Mouse (Mus musculus) limb, embryonic 12.5 days (tissue): ENCODE data around the gene Osbpl8. TPM values are rescaled to one million over a fixed set of nuclear protein-coding genes. Genes with fewer than 3 reads are reported as not detected.
"Not testable (repeated sequence)": the region's sequence is repeated elsewhere in the genome, so short reads cannot be mapped to it uniquely, and the experiment has no call there.

ENCODE experiments used
- ATAC-seq: fragments of 200-750 bp; cut with Nextera tagmentation; 2 replicates; pipeline ENCODE4 v1.8.0; 2017; ENCODE audit warnings: low read depth, moderate TSS enrichment; ENCODE audit not compliant: insufficient number of reproducible peaks, insufficient read depth, low FRiP score, low TSS enrichment
- H3K27ac ChIP-seq: fragments of 300-500 bp; sonication (generic); 2 replicates; pipeline ENCODE4 v1.5.1; 2016; ENCODE audit warnings: mild to moderate bottlenecking, moderate library complexity
- H3K27me3 ChIP-seq: fragments of 300-500 bp; sonication (generic); 2 replicates; pipeline ENCODE4 v1.6.1; 2016; ENCODE audit warnings: mild to moderate bottlenecking, moderate library complexity
- H3K36me3 ChIP-seq: fragments of 300-500 bp; sonication (generic); 2 replicates; pipeline ENCODE4 v1.6.1; 2016; ENCODE audit warnings: mild to moderate bottlenecking, moderate library complexity
- H3K4me1 ChIP-seq: fragments of 300-500 bp; sonication (generic); replicated peaks from 2 replicates; pipeline ENCODE4 v1.6.1; 2016
- H3K4me2 ChIP-seq: fragments of 300-500 bp; sonication (generic); 2 replicates; pipeline ENCODE4 v1.6.1; 2016; ENCODE audit warnings: mild to moderate bottlenecking, moderate library complexity
- H3K4me3 ChIP-seq: fragments of 300-500 bp; sonication (generic); replicated peaks from 2 replicates; pipeline ENCODE4 v1.5.1; 2016; ENCODE audit warnings: mild to moderate bottlenecking
- H3K9ac ChIP-seq: fragments of 300-500 bp; sonication (generic); replicated peaks from 2 replicates; pipeline ENCODE4 v1.6.1; 2016; ENCODE audit warnings: mild to moderate bottlenecking, moderate library complexity
- H3K9me3 ChIP-seq: fragments of 300-500 bp; sonication (generic); 2 replicates; pipeline ENCODE4 v1.6.1; 2016; ENCODE audit warnings: mild to moderate bottlenecking, moderate library complexity
- WGBS: fragments of 180-500 bp; shearing (Covaris S2); methylation state at CpG from one replicate; pipeline ENCODE4 v1.1.7; 2016; 5-methylcytosine and 5-hydroxymethylcytosine counted together
- polyA plus RNA-seq: library from polyadenylated mRNA; unstranded; fragments of >200 nt; fragmentation: Nextera tagmentation; extraction: Ambion mirVana; gene quantifications from 2 replicates; pipeline ENCODE4 v1.2.1, GENCODE M21; 2016

Osbpl8 gene
- polyA plus RNA-seq, 1 experiment from 2014 or later = 14.2 TPM

DNA sequence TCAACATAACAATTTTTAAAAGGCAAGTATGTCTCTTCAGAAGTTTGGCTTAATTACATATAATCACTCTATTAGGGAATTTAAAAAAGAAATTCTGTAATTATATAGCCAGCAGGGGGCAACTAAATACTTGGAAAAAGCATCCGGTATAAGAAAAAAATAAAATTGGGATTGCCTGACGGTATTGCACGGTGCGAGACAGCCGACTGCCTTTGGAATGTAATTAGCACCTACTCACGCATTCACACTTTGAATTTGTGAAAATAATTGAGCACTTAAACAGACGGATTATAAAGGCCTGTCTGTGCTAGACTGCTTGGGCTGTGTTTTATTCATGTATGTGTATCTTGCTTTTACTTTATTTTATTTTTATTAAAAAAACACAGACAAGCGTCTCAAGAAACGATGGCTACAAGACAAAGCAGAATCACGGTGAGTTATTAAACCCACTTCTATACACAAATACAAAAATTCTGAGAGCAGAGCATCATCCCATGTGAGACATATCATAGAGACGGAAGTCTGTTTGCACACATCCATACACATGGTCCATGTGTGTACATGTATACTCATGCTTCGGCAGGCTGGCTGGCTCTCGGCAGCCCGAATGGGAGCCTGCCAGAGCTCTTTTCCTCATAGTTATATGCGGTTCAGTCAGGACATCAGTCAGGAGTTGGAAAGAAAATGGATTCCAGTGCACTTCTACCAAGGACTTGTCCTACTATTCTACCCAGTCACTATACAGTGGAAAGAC, 34.5 kb upstream of the Osbpl8 start:
- ATAC-seq = no peak
- no peak overlapping the region for H3K27ac ChIP-seq
- no peaks in the 10 kb centered on the region for H3K27me3 ChIP-seq
- no peak overlapping the region for H3K4me3 ChIP-seq
- no peak overlapping the region for H3K9ac ChIP-seq
- no peaks in the 10 kb centered on the region for H3K9me3 ChIP-seq
- WGBS = 75% methylated on average over 15 of the region's 15 CpGs
- H3K4me1 ChIP-seq = no peaks in the 10 kb centered on the region
- no peak overlapping the region for H3K4me2 ChIP-seq
- no peaks in the 10 kb centered on the region for H3K36me3 ChIP-seq

GRCm38 (mm10) chr10:111130872-111131271, 33.7 kb upstream of the Osbpl8 start:
- Histone ChIP-seq H3K4me3 (no peak overlapping the region), H3K27ac (no peak overlapping the region), H3K4me2 (no peak overlapping the region), H3K9ac (no peak overlapping the region), H3K4me1 (no peaks in the 10 kb centered on the region), H3K9me3 (no peaks in the 10 kb centered on the region), H3K36me3 (no peaks in the 10 kb centered on the region), H3K27me3 (no peaks in the 10 kb centered on the region)
- WGBS = 71% methylated on average over 3 of the region's 3 CpGs
- no peak for ATAC-seq

- ATAC-seq = no peak
Measured at GRCm38 (mm10) chr10:111133271-111133670, 31.3 kb upstream of the Osbpl8 start.

DNA sequence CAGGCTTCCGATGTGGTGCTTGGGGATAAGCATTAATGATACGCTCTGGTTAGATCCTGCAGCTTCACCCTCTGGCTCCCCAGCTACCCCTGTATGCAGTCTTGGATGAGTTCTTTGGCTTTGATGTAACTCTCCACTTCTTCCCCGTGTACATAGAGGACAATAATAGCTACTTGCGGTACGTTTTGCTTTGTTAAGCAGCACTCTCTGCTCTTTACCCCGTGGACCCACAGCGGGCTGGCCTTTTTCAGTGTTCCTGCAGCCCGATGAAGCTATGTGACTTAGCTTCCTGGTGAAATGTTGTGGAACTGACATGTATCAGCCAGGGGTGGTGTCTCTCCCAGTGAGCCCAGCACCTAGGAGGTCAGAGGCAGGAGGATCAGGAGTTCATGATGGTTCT, 30.6 kb upstream of the Osbpl8 start:
- 88% methylated on average over 8 of the region's 8 CpGs for WGBS
- Histone ChIP-seq H3K4me3 (no peak overlapping the region), H3K9ac (no peak overlapping the region), H3K36me3 (no peaks in the 10 kb centered on the region), H3K9me3 (no peaks in the 10 kb centered on the region), H3K27me3 (no peaks in the 10 kb centered on the region), H3K4me1 (no peaks in the 10 kb centered on the region), H3K27ac (no peak overlapping the region), H3K4me2 (no peak overlapping the region)
- ATAC-seq = no peak

More at GRCm38 (mm10) chr10:111133271-111133670, 31.3 kb upstream of the Osbpl8 start:
- no peak overlapping the region for H3K4me3 ChIP-seq
- H3K9me3 ChIP-seq = no peaks in the 10 kb centered on the region
- H3K36me3 ChIP-seq = no peaks in the 10 kb centered on the region
- no peak overlapping the region for H3K27ac ChIP-seq
- no peaks in the 10 kb centered on the region for H3K27me3 ChIP-seq
- no peak overlapping the region for H3K4me2 ChIP-seq
- 91% methylated on average over 5 of the region's 5 CpGs for WGBS
- H3K4me1 ChIP-seq = no peaks in the 10 kb centered on the region
- no peak overlapping the region for H3K9ac ChIP-seq

- H3K36me3 ChIP-seq = no peaks in the 10 kb centered on the region
- WGBS = 85% methylated on average over 9 of the region's 9 CpGs
- no peak overlapping the region for H3K27ac ChIP-seq
- no peaks in the 10 kb centered on the region for H3K27me3 ChIP-seq
- H3K4me3 ChIP-seq = no peak overlapping the region
- no peak for ATAC-seq
- H3K4me2 ChIP-seq = no peak overlapping the region
- no peaks in the 10 kb centered on the region for H3K9me3 ChIP-seq
- H3K9ac ChIP-seq = no peak overlapping the region
- H3K4me1 ChIP-seq = no peaks in the 10 kb centered on the region
Measured at GRCm38 (mm10) chr10:111134412-111134957, 30.1 kb upstream of the Osbpl8 start.

GRCm38 (mm10) chr10:111136306-111136705, 28.2 kb upstream of the Osbpl8 start:
- not testable (repeated sequence) for H3K9me3 ChIP-seq, H3K27me3 ChIP-seq, H3K36me3 ChIP-seq, H3K4me1 ChIP-seq, H3K9ac ChIP-seq, H3K4me3 ChIP-seq, H3K4me2 ChIP-seq, ATAC-seq, H3K27ac ChIP-seq
- WGBS = 81% methylated on average over 5 of the region's 5 CpGs

GRCm38 (mm10) chr10:111137905-111138304, 26.6 kb upstream of the Osbpl8 start:
- WGBS = 75% methylated on average over 4 of the region's 4 CpGs
- no peak for ATAC-seq

DNA sequence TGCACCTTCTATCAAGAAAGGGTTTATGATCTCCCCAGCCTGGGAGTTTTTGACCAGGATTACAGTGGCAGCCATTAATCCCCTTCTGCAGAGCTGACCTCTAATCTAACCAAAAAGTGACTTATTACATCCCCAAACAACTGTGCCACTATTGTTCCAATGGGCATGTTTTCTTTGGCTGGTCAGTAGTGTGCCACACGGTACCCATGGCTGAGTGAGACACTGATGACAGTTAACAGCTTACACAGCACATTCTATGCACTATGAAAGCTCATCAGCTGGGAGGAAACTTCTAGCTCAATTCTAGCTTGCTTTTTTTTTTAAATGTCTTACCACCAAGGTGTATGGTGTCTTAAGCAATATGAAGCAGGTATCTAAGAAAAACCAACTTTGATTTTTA, 25.4 kb upstream of the Osbpl8 start:
- H3K4me1 ChIP-seq = peaks cover 9% of the 10 kb centered on the region
- no peaks in the 10 kb centered on the region for H3K9me3 ChIP-seq
- no peak overlapping the region for H3K27ac ChIP-seq
- ATAC-seq = no peak
- no peak overlapping the region for H3K9ac ChIP-seq
- H3K4me3 ChIP-seq = no peak overlapping the region
- 76% methylated on average over 1 of the region's 1 CpGs for WGBS
- no peaks in the 10 kb centered on the region for H3K27me3 ChIP-seq
- H3K4me2 ChIP-seq = no peak overlapping the region
- H3K36me3 ChIP-seq = no peaks in the 10 kb centered on the region

More at GRCm38 (mm10) chr10:111137905-111138304, 26.6 kb upstream of the Osbpl8 start:
- H3K4me3 ChIP-seq = no peak overlapping the region
- H3K27ac ChIP-seq = no peak overlapping the region
- H3K27me3 ChIP-seq = no peaks in the 10 kb centered on the region
- no peak overlapping the region for H3K4me2 ChIP-seq
- H3K36me3 ChIP-seq = no peaks in the 10 kb centered on the region
- H3K9me3 ChIP-seq = no peaks in the 10 kb centered on the region
- H3K9ac ChIP-seq = no peak overlapping the region
- H3K4me1 ChIP-seq = peaks cover 7% of the 10 kb centered on the region

GRCm38 (mm10) chr10:111139881-111140280, 24.7 kb upstream of the Osbpl8 start:
- Histone ChIP-seq H3K4me1 (peaks cover 9% of the 10 kb centered on the region), H3K9me3 (no peaks in the 10 kb centered on the region), H3K4me3 (no peak overlapping the region), H3K4me2 (no peak overlapping the region), H3K9ac (no peak overlapping the region), H3K27ac (no peak overlapping the region), H3K36me3 (no peaks in the 10 kb centered on the region), H3K27me3 (no peaks in the 10 kb centered on the region)
- 87% methylated on average over 5 of the region's 5 CpGs for WGBS
- ATAC-seq = no peak

DNA sequence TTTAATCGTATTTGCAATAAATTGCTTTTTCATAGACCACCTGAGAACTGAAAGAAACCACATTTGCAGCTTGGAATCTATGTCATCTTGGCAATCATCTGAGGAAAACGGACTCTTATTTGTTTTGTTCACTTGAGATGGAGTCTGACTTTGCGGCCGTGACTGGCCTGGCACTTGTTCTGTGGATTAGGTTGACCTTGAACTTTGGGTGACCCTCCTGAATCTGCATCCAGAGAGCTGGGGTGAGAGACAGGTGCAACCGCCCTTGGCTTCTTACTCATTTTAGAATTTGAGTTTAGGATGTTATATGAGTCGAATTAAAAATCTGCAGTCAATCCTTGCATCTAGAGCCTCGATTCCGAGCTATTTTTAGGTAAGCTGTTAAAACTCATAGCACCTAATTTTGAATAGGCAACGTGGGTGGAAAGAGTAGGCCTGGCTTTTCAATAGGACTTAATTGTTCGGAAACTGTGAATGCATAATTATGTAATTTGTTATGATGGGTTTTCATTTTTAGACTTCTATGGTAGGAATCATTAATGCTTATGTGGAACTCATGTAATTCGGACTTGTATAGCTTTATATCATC, 20.1 kb upstream of the Osbpl8 start:
- no peak overlapping the region for H3K4me2 ChIP-seq
- no peaks in the 10 kb centered on the region for H3K9me3 ChIP-seq
- no peaks in the 10 kb centered on the region for H3K27me3 ChIP-seq
- H3K4me1 ChIP-seq = peaks cover 9% of the 10 kb centered on the region
- no peaks in the 10 kb centered on the region for H3K36me3 ChIP-seq
- WGBS = 76% methylated on average over 11 of the region's 11 CpGs
- ATAC-seq = no peak
- H3K9ac ChIP-seq = no peak overlapping the region
- no peak overlapping the region for H3K27ac ChIP-seq
- no peak overlapping the region for H3K4me3 ChIP-seq

DNA sequence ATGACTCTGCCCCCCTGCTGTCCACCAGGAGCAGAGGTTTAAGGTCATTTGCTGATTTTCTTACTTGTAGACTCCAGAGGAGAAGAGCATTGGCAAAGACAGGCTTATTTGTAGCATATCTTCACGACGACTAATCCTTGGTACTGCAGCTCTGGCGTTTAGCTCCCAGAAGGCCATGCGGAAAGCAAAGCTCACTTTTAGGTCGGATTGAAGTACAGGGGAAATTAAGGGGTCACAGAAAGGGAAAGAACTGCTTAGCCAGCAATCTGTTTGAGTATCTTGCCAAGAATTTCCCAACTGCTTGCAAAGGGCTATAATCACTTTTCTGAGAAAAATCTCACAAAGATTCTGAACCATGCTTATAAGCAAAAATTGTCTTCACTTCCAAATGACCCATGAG, 14.8 kb upstream of the Osbpl8 start:
- Histone ChIP-seq H3K4me2 (no peak overlapping the region), H3K9me3 (0 out of 2 replicates have a peak, but pooled peaks cover 4% of the 10 kb centered on the region), H3K27me3 (no peaks in the 10 kb centered on the region), H3K27ac (no peak overlapping the region), H3K4me1 (no peaks in the 10 kb centered on the region), H3K9ac (no peak overlapping the region), H3K4me3 (no peak overlapping the region), H3K36me3 (no peaks in the 10 kb centered on the region)
- no peak for ATAC-seq
- WGBS = 62% methylated on average over 5 of the region's 5 CpGs
